Mouse (Mus musculus) MEL (cell line): ENCODE data around the gene Map3k10. TPM values are rescaled to one million over a fixed set of nuclear protein-coding genes. Genes with fewer than 3 reads are reported as not detected.
A peak's percentile ranks its signal among the peaks of the same experiment; 100 is the strongest.

ENCODE experiments used
- DNase-seq: peaks from one replicate; pipeline ENCODE4 v3.0.0; 2011; ENCODE audit warnings: low read depth, low spot score
- H3K27ac ChIP-seq: 2 replicates; pipeline ENCODE4 v1.5.1; 2012; ENCODE audit warnings: low read depth, mild to moderate bottlenecking, control low read depth, low read length, moderate library complexity; ENCODE audit not compliant: control insufficient read depth
- H3K27me3 ChIP-seq, 2 experiments: fragments of 150-350 bp in 1 of 2; sonication (generic) in 1 of 2; 2 replicates each; pipeline ENCODE4 v1.6.1; 2012; ENCODE audit warnings: low read length in 2 of 2, mild to moderate bottlenecking in 2 of 2, improper control_type of control experiment in 1 of 2, moderate library complexity in 1 of 2; ENCODE audit not compliant: insufficient read depth in 2 of 2, control insufficient read depth in 1 of 2
- H3K36me3 ChIP-seq, 2 experiments: 2 replicates each; pipeline ENCODE4 v1.6.1; 2012 to 2014; ENCODE audit warnings: low read length in 2 of 2, improper control_type of control experiment in 1 of 2, inconsistent platforms in 1 of 2, mild to moderate bottlenecking in 1 of 2; ENCODE audit not compliant: insufficient read depth in 2 of 2, control insufficient read depth in 1 of 2
- H3K4me1 ChIP-seq, 2 experiments: fragments of 150-350 bp in 1 of 2; sonication (generic) in 1 of 2; 2 replicates each; pipeline ENCODE4 v1.6.1; 2012; ENCODE audit warnings: low read length in 2 of 2, improper control_type of control experiment in 1 of 2, mild to moderate bottlenecking in 1 of 2; ENCODE audit not compliant: insufficient read depth in 2 of 2, control insufficient read depth in 1 of 2
- H3K4me3 ChIP-seq, 2 experiments: fragments of 150-350 bp in 1 of 2; sonication (generic) in 1 of 2; 2 replicates each; pipeline ENCODE4 v1.5.1; 2012; ENCODE audit warnings: low read depth in 2 of 2, low read length in 2 of 2, mild to moderate bottlenecking in 2 of 2, moderate library complexity in 2 of 2, control low read depth in 1 of 2, improper control_type of control experiment in 1 of 2; ENCODE audit not compliant: control insufficient read depth in 1 of 2, insufficient read depth in 1 of 2
- H3K79me2 ChIP-seq: 2 replicates; pipeline ENCODE4 v1.6.1; 2012; ENCODE audit warnings: mild to moderate bottlenecking, low read length, moderate library complexity; ENCODE audit not compliant: control insufficient read depth, poor library complexity, insufficient read depth
- H3K9ac ChIP-seq: 2 replicates; pipeline ENCODE4 v1.6.1; 2012; ENCODE audit warnings: low read depth, mild to moderate bottlenecking, control low read depth, low read length, moderate library complexity; ENCODE audit not compliant: control insufficient read depth, poor library complexity, severe bottlenecking
- H3K9me3 ChIP-seq: fragments of 150-350 bp; sonication (generic); replicated peaks from 2 replicates; pipeline ENCODE4 v1.6.1; 2012; ENCODE audit warnings: mild to moderate bottlenecking, low read length, improper control_type of control experiment, moderate library complexity; ENCODE audit not compliant: insufficient read depth
- CHD1 ChIP-seq: IDR thresholded peaks from 2 replicates; pipeline ENCODE4 v1.6.1; 2012; ENCODE audit warnings: low read depth, mild to moderate bottlenecking, inconsistent platforms, low read length, improper control_type of control experiment
- CTCF ChIP-seq, 3 experiments: IDR thresholded peaks in 2 of 3; conservative IDR thresholded peaks in 1 of 3; 2 replicates each; pipeline ENCODE4 v1.5.1; 2011 to 2012; ENCODE audit warnings: low read length in 3 of 3, low read depth in 2 of 3, mild to moderate bottlenecking in 2 of 3, improper control_type of control experiment in 1 of 3, inconsistent platforms in 1 of 3, mixed read lengths in 1 of 3, moderate library complexity in 1 of 3; ENCODE audit not compliant: control insufficient read depth in 1 of 3, insufficient read depth in 1 of 3, poor library complexity in 1 of 3, severe bottlenecking in 1 of 3
- E2F4 ChIP-seq: IDR thresholded peaks from 2 replicates; pipeline ENCODE4 v1.6.1; 2011; ENCODE audit warnings: low read depth, low read length, improper control_type of control experiment, borderline replicate concordance
- ETS1 ChIP-seq: IDR thresholded peaks from 2 replicates; pipeline ENCODE4 v1.6.1; 2012; ENCODE audit warnings: low read depth, mild to moderate bottlenecking, inconsistent platforms, low read length, improper control_type of control experiment, moderate library complexity
- MAFK ChIP-seq: IDR thresholded peaks from 2 replicates; pipeline ENCODE4 v1.6.1; 2011; ENCODE audit warnings: low read depth, mild to moderate bottlenecking, low read length, improper control_type of control experiment, borderline replicate concordance
- MXI1 ChIP-seq: IDR thresholded peaks from 2 replicates; pipeline ENCODE4 v1.6.1; 2011; ENCODE audit warnings: mild to moderate bottlenecking, low read depth, low read length, improper control_type of control experiment
- MYB ChIP-seq: IDR thresholded peaks from 2 replicates; pipeline ENCODE4 v1.6.1; 2011; ENCODE audit warnings: mild to moderate bottlenecking, low read depth, low read length, improper control_type of control experiment
- POLR2AphosphoS2 ChIP-seq: IDR thresholded peaks from 2 replicates; pipeline ENCODE4 v1.6.1; 2011; ENCODE audit warnings: low read length, improper control_type of control experiment
- POLR2AphosphoS5 ChIP-seq: IDR thresholded peaks from 2 replicates; pipeline ENCODE4 v1.6.1; 2012; ENCODE audit warnings: low read depth, borderline replicate concordance, mild to moderate bottlenecking, inconsistent platforms, low read length, moderate library complexity, mixed read lengths
- SIN3A ChIP-seq: IDR thresholded peaks from 2 replicates; pipeline ENCODE4 v1.6.1; 2012; ENCODE audit warnings: low read length, improper control_type of control experiment, inconsistent platforms
- SMC3 ChIP-seq: IDR thresholded peaks from 2 replicates; pipeline ENCODE4 v1.6.1; 2011; ENCODE audit warnings: low read depth, low read length, improper control_type of control experiment
- TAL1 ChIP-seq: IDR thresholded peaks from 2 replicates; pipeline ENCODE4 v1.6.1; 2012; ENCODE audit warnings: mild to moderate bottlenecking, inconsistent platforms, low read length, moderate library complexity, mixed read lengths
- TBP ChIP-seq: IDR thresholded peaks from 2 replicates; pipeline ENCODE4 v1.8.0; 2011; ENCODE audit warnings: low read depth, low read length, improper control_type of control experiment
- USF2 ChIP-seq, 2 experiments: IDR thresholded peaks; 2 replicates each; pipeline ENCODE4 v1.6.1; 2011 to 2012; ENCODE audit warnings: improper control_type of control experiment in 2 of 2, low read length in 2 of 2, borderline replicate concordance in 1 of 2, inconsistent platforms in 1 of 2, low read depth in 1 of 2, mild to moderate bottlenecking in 1 of 2; ENCODE audit not compliant: insufficient read depth in 1 of 2
- ZKSCAN1 ChIP-seq: IDR thresholded peaks from 2 replicates; pipeline ENCODE4 v1.6.1; 2012; ENCODE audit warnings: low read depth, mild to moderate bottlenecking, inconsistent platforms, low read length, improper control_type of control experiment, moderate library complexity
- polyA plus RNA-seq, 2 experiments: library from polyadenylated mRNA; stranded (reverse) in 1 of 2; unstranded in 1 of 2; fragments of >175 nt in 1 of 2; fragments of >200 nt in 1 of 2; gene quantifications; 2 replicates each; pipeline versions ENCODE4 v1.2.1 to v1.2.4; 2012; ENCODE audit warnings: low replicate concordance in 2 of 2, low read depth in 1 of 2; ENCODE audit not compliant: insufficient read length in 2 of 2, insufficient read depth in 1 of 2, missing spikeins in 1 of 2
- total RNA-seq: library from RNA; depleted of rRNA; stranded (reverse); fragments of 300-350 nt; gene quantifications from 2 replicates; pipeline ENCODE4 v1.2.3, GENCODE M21; 2012

Map3k10 gene
- total and polyA plus RNA-seq, 3 experiments: 22.0 to 33.3 TPM; not detected in 1

GRCm38 (mm10) chr7:27654607-27655276 is 19.7 kb downstream of the Map3k10 start:
- H3K79me2 ChIP-seq: no peaks in the 10 kb centered on the region
- H3K9ac ChIP-seq: no peak overlapping the region
- peaks cover 0 to 6% of the 10 kb centered on the region in 2 experiments; a peak in 1 of 4 replicates for H3K4me1 ChIP-seq
- no peaks in the 10 kb centered on the region for H3K9me3 ChIP-seq
- H3K36me3 ChIP-seq: no peaks in the 10 kb centered on the region
- H3K4me3 ChIP-seq: no peak overlapping the region
- no peaks in the 10 kb centered on the region for H3K27me3 ChIP-seq
- H3K27ac ChIP-seq: no peak overlapping the region
- TF ChIP-seq TBP (no peak), CTCF (IDR thresholded peaks at IDR 0.05 in 2 of 3, conservative IDR thresholded peaks at IDR 0.05 in 1 of 3; ENCODE audit: control insufficient read depth in 1 of 3, insufficient read depth in 1 of 3, low read depth in 2 of 3, low read length in 3 of 3, poor library complexity in 1 of 3, severe bottlenecking in 1 of 3) (peak in 1 of 3 experiments; percentile 49; a peak in 3 of 6 replicates)
- no peak for DNase-seq

GRCm38 (mm10) chr7:27653681-27654437 is 20.5 kb downstream of the Map3k10 start, which contains the start of gene Ttc9b:
Gene Ttc9b (plus strand): TSS chr7:27653915.
- TF ChIP-seq POLR2AphosphoS2 (no peak), TBP (no peak), USF2 (IDR thresholded peaks at IDR 0.05; ENCODE audit: borderline replicate concordance in 1 of 2, insufficient read depth in 1 of 2, low read depth in 1 of 2, low read length in 2 of 2) (no peak), SMC3 (no peak), E2F4 (no peak), CHD1 (no peak), ZKSCAN1 (no peak), MAFK (no peak), CTCF (IDR thresholded peaks at IDR 0.05 in 2 of 3, conservative IDR thresholded peaks at IDR 0.05 in 1 of 3; ENCODE audit: control insufficient read depth in 1 of 3, insufficient read depth in 1 of 3, low read depth in 2 of 3, low read length in 3 of 3, poor library complexity in 1 of 3, severe bottlenecking in 1 of 3) (no peak), ETS1 (no peak), POLR2AphosphoS5 (no peak), SIN3A (no peak), MXI1 (no peak), TAL1 (no peak), MYB (no peak)
- Histone ChIP-seq H3K27me3 (no peaks in the 10 kb centered on the region), H3K4me3 (no peak within 1 kb of the TSS), H3K79me2 (no peaks in the 10 kb centered on the region), H3K9me3 (no peaks in the 10 kb centered on the region), H3K27ac (no peak within 1 kb of the TSS), H3K36me3 (no peaks in the 10 kb centered on the region), H3K4me1 (peaks cover 0 to 6% of the 10 kb centered on the region in 2 experiments; a peak in 1 of 4 replicates), H3K9ac (no peak within 1 kb of the TSS)
- DNase-seq: no peak
